Mouse (Mus musculus) MEL (cell line): Measurements from ENCODE around the gene 4933417A18Rik. TPM values are rescaled to one million over a fixed set of nuclear protein-coding genes. Genes with fewer than 3 reads are reported as not detected.
"Not testable (repeated sequence)": the region's sequence is repeated elsewhere in the genome, so short reads cannot be mapped to it uniquely, and the experiment has no call there.

Source experiments
- DNase-seq: peaks from one replicate; pipeline ENCODE4 v3.0.0; 2011; ENCODE audit warnings: low read depth, low spot score
- H3K27ac ChIP-seq: 2 replicates; pipeline ENCODE4 v1.5.1; 2012; ENCODE audit warnings: low read depth, mild to moderate bottlenecking, control low read depth, low read length, moderate library complexity; ENCODE audit not compliant: control insufficient read depth
- H3K27me3 ChIP-seq, 2 experiments: fragments of 150-350 bp in 1 of 2; sonication (generic) in 1 of 2; 2 replicates each; pipeline ENCODE4 v1.6.1; 2012; ENCODE audit warnings: low read length in 2 of 2, mild to moderate bottlenecking in 2 of 2, improper control_type of control experiment in 1 of 2, moderate library complexity in 1 of 2; ENCODE audit not compliant: insufficient read depth in 2 of 2, control insufficient read depth in 1 of 2
- H3K36me3 ChIP-seq, 2 experiments: 2 replicates each; pipeline ENCODE4 v1.6.1; 2012 to 2014; ENCODE audit warnings: low read length in 2 of 2, improper control_type of control experiment in 1 of 2, inconsistent platforms in 1 of 2, mild to moderate bottlenecking in 1 of 2; ENCODE audit not compliant: insufficient read depth in 2 of 2, control insufficient read depth in 1 of 2
- H3K4me1 ChIP-seq, 2 experiments: fragments of 150-350 bp in 1 of 2; sonication (generic) in 1 of 2; 2 replicates each; pipeline ENCODE4 v1.6.1; 2012; ENCODE audit warnings: low read length in 2 of 2, improper control_type of control experiment in 1 of 2, mild to moderate bottlenecking in 1 of 2; ENCODE audit not compliant: insufficient read depth in 2 of 2, control insufficient read depth in 1 of 2
- H3K4me3 ChIP-seq, 2 experiments: fragments of 150-350 bp in 1 of 2; sonication (generic) in 1 of 2; 2 replicates each; pipeline ENCODE4 v1.5.1; 2012; ENCODE audit warnings: low read depth in 2 of 2, low read length in 2 of 2, mild to moderate bottlenecking in 2 of 2, moderate library complexity in 2 of 2, control low read depth in 1 of 2, improper control_type of control experiment in 1 of 2; ENCODE audit not compliant: control insufficient read depth in 1 of 2, insufficient read depth in 1 of 2
- H3K79me2 ChIP-seq: 2 replicates; pipeline ENCODE4 v1.6.1; 2012; ENCODE audit warnings: mild to moderate bottlenecking, low read length, moderate library complexity; ENCODE audit not compliant: control insufficient read depth, poor library complexity, insufficient read depth
- H3K9ac ChIP-seq: 2 replicates; pipeline ENCODE4 v1.6.1; 2012; ENCODE audit warnings: low read depth, mild to moderate bottlenecking, control low read depth, low read length, moderate library complexity; ENCODE audit not compliant: control insufficient read depth, poor library complexity, severe bottlenecking
- H3K9me3 ChIP-seq: fragments of 150-350 bp; sonication (generic); replicated peaks from 2 replicates; pipeline ENCODE4 v1.6.1; 2012; ENCODE audit warnings: mild to moderate bottlenecking, low read length, improper control_type of control experiment, moderate library complexity; ENCODE audit not compliant: insufficient read depth
- CHD1 ChIP-seq: IDR thresholded peaks from 2 replicates; pipeline ENCODE4 v1.6.1; 2012; ENCODE audit warnings: low read depth, mild to moderate bottlenecking, inconsistent platforms, low read length, improper control_type of control experiment
- CHD2 ChIP-seq: IDR thresholded peaks from 2 replicates; pipeline ENCODE4 v1.6.1; 2011; ENCODE audit warnings: low read length, improper control_type of control experiment
- E2F4 ChIP-seq: IDR thresholded peaks from 2 replicates; pipeline ENCODE4 v1.6.1; 2011; ENCODE audit warnings: low read depth, low read length, improper control_type of control experiment, borderline replicate concordance
- ELF1 ChIP-seq: IDR thresholded peaks from 2 replicates; pipeline ENCODE4 v1.6.1; 2014; ENCODE audit warnings: low read depth, mild to moderate bottlenecking, inconsistent platforms, low read length, improper control_type of control experiment, moderate library complexity
- EP300 ChIP-seq, 2 experiments: IDR thresholded peaks; 2 replicates each; pipeline ENCODE4 v1.6.1; 2011; ENCODE audit warnings: improper control_type of control experiment in 2 of 2, low read length in 2 of 2, low read depth in 1 of 2, mild to moderate bottlenecking in 1 of 2
- ETS1 ChIP-seq: IDR thresholded peaks from 2 replicates; pipeline ENCODE4 v1.6.1; 2012; ENCODE audit warnings: low read depth, mild to moderate bottlenecking, inconsistent platforms, low read length, improper control_type of control experiment, moderate library complexity
- GATA1 ChIP-seq: IDR thresholded peaks from 2 replicates; pipeline ENCODE4 v1.6.1; 2011; ENCODE audit warnings: low read depth, low read length, improper control_type of control experiment
- HCFC1 ChIP-seq: IDR thresholded peaks from 2 replicates; pipeline ENCODE4 v1.6.1; 2012; ENCODE audit warnings: low read depth, mild to moderate bottlenecking, inconsistent platforms, low read length, improper control_type of control experiment, moderate library complexity
- JUND ChIP-seq: IDR thresholded peaks from 2 replicates; pipeline ENCODE4 v1.6.1; 2011; ENCODE audit warnings: low read depth, mild to moderate bottlenecking, improper control_type of control experiment, low read length
- MAZ ChIP-seq: IDR thresholded peaks from 2 replicates; pipeline ENCODE4 v1.6.1; 2012; ENCODE audit warnings: low read depth, mild to moderate bottlenecking, inconsistent platforms, low read length, improper control_type of control experiment
- NELFE ChIP-seq: IDR thresholded peaks from 2 replicates; pipeline ENCODE4 v1.6.1; 2011; ENCODE audit warnings: low read depth, low read length, improper control_type of control experiment
- TBP ChIP-seq: IDR thresholded peaks from 2 replicates; pipeline ENCODE4 v1.8.0; 2011; ENCODE audit warnings: low read depth, low read length, improper control_type of control experiment
- TCF12 ChIP-seq: IDR thresholded peaks from 2 replicates; pipeline ENCODE4 v1.6.1; 2014; ENCODE audit warnings: low read depth, mild to moderate bottlenecking, inconsistent platforms, low read length, improper control_type of control experiment, moderate library complexity
- UBTF ChIP-seq: IDR thresholded peaks from 2 replicates; pipeline ENCODE4 v1.6.1; 2012; ENCODE audit warnings: low read depth, mild to moderate bottlenecking, inconsistent platforms, low read length, improper control_type of control experiment, moderate library complexity, borderline replicate concordance; ENCODE audit not compliant: insufficient read depth
- ZC3H11A ChIP-seq: IDR thresholded peaks from 2 replicates; pipeline ENCODE4 v1.6.1; 2012; ENCODE audit warnings: low read depth, mild to moderate bottlenecking, inconsistent platforms, low read length, improper control_type of control experiment
- ZMIZ1 ChIP-seq: IDR thresholded peaks from 2 replicates; pipeline ENCODE4 v1.6.1; 2012; ENCODE audit warnings: low read depth, mild to moderate bottlenecking, inconsistent platforms, low read length, improper control_type of control experiment, moderate library complexity
- ZNF384 ChIP-seq: IDR thresholded peaks from 2 replicates; pipeline ENCODE4 v1.6.1; 2012; ENCODE audit warnings: low read depth, mild to moderate bottlenecking, inconsistent platforms, low read length, improper control_type of control experiment
- polyA plus RNA-seq, 2 experiments: library from polyadenylated mRNA; stranded (reverse) in 1 of 2; unstranded in 1 of 2; fragments of >175 nt in 1 of 2; fragments of >200 nt in 1 of 2; gene quantifications; 2 replicates each; pipeline versions ENCODE4 v1.2.1 to v1.2.4; 2012; ENCODE audit warnings: low replicate concordance in 2 of 2, low read depth in 1 of 2; ENCODE audit not compliant: insufficient read length in 2 of 2, insufficient read depth in 1 of 2, missing spikeins in 1 of 2
- total RNA-seq: library from RNA; depleted of rRNA; stranded (reverse); fragments of 300-350 nt; gene quantifications from 2 replicates; pipeline ENCODE4 v1.2.3, GENCODE M21; 2012

Gene 4933417A18Rik
- total and polyA plus RNA-seq, 3 experiments: not detected

DNA sequence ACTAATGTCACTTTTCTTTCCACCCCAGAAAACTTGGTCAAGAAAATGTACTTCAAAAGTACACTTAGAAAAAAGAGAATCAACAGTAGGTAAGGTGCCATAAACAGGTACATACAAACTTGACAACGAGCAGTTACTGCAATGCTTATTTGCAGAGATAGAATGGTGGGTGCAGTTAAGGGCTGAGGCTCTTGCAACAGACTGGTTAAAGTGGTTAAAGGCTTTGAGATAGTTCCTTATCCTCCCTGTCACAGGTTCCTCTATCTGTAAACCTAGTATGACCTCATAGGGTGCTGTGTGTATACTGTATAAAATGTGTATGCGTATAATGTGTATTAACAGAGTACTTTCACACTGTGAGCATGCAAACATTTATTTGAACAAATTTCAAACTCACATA lies 27.2 kb downstream of the 4933417A18Rik start:
- not testable (repeated sequence) for H3K9ac ChIP-seq, H3K9me3 ChIP-seq, H3K27ac ChIP-seq, H3K4me1 ChIP-seq, H3K4me3 ChIP-seq, H3K36me3 ChIP-seq, H3K79me2 ChIP-seq, H3K27me3 ChIP-seq
- peak; percentile 52 for DNase-seq
- TF ChIP-seq TCF12 (peak; percentile 57), GATA1 (peak; percentile 57), ETS1 (peak; percentile 59), EP300 (IDR thresholded peaks at IDR 0.05; ENCODE audit: low read depth in 1 of 2, low read length in 2 of 2) (peak; percentile 61 to 64)

DNA sequence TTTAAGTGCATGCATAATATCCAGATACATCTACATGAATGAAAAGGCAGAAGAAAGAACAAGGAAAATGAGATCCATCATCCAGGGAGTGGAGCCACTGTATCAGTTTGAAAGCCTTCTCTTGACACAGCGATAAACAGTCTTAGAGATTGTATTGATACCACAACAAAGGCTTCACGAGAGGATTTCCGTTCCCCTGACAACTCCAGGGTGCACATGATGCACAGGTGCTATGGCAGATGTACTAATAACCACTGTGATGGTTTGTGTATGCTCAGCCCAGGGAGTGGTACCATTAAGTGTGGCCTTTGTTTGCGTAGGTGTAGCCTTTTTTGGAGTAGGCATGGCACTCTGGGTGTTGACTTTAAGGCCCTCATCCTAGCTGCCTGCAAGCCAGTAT lies 32.7 kb downstream of the 4933417A18Rik start:
- Histone ChIP-seq H3K27ac (no peak overlapping the region), H3K9ac (no peak overlapping the region), H3K4me1 (no peaks in the 10 kb centered on the region; a peak in 1 of 4 replicates), H3K27me3 (no peaks in the 10 kb centered on the region; a peak in 1 of 4 replicates), H3K79me2 (no peaks in the 10 kb centered on the region), H3K9me3 (no peaks in the 10 kb centered on the region), H3K36me3 (no peaks in the 10 kb centered on the region), H3K4me3 (no peak overlapping the region)
- DNase-seq: no peak
- TF ChIP-seq TBP (no peak), CHD2 (no peak), CHD1 (no peak), ELF1 (no peak), ZMIZ1 (no peak), EP300 (IDR thresholded peaks at IDR 0.05; ENCODE audit: low read depth in 1 of 2, low read length in 2 of 2) (no peak), ZC3H11A (no peak), ETS1 (no peak), JUND (no peak), MAZ (no peak), HCFC1 (no peak), UBTF (no peak), NELFE (no peak), E2F4 (no peak), ZNF384 (no peak)

DNA sequence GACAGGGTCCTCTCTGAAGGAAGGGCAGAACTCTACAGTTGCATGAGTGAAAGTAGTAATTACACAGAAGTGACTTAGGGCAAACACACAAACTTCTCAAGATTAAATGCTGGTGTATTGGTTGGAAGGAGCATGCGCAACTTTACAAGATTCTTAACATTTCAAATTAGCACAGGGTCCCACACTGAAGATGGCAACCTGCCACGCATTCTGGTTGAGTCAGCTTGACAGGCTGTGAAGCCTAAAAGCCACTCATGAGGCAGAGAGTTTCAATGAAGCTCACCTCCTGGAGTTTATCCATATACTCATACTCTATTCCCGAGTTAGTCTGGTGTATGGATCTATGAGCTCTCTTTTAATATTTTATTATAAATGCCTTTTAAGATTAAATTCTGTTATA lies 33.9 kb downstream of the 4933417A18Rik start:
- not testable (repeated sequence) for H3K4me1 ChIP-seq, H3K79me2 ChIP-seq, H3K36me3 ChIP-seq, DNase-seq, H3K27ac ChIP-seq, H3K4me3 ChIP-seq, H3K9me3 ChIP-seq, H3K27me3 ChIP-seq, H3K9ac ChIP-seq
